Mouse (Mus musculus) granulocyte monocyte progenitor cell, adult 5-6 weeks (primary cell): ENCODE data around the gene Rpa2. TPM values are rescaled to one million over a fixed set of nuclear protein-coding genes. Genes with fewer than 3 reads are reported as not detected.
"Not testable (repeated sequence)": the region's sequence is repeated elsewhere in the genome, so short reads cannot be mapped to it uniquely, and the experiment has no call there.

ENCODE experiments used
- ATAC-seq: replicated peaks from 2 replicates; pipeline ENCODE4 v1.8.0; 2016; ENCODE audit warnings: mild to moderate bottlenecking, moderate TSS enrichment, inconsistent platforms; ENCODE audit not compliant: poor library complexity, severe bottlenecking
- total RNA-seq, 2 experiments: library from RNA; stranded (forward) in 1 of 2; stranded (reverse) in 1 of 2; fragments of 200-712, 200-1000 nt in 1 of 2; fragments of >200 nt in 1 of 2; fragmentation: Nextera tagmentation in 1 of 2; gene quantifications; 2 replicates each; pipeline ENCODE4 v1.2.3; 2014 to 2017

Gene Rpa2
- total RNA-seq, 2 experiments from 2014 or later: 66.8 to 87.0 TPM

GRCm38 (mm10) chr4:132760296-132760695, 7.8 kb upstream of the Rpa2 start:
- peak; percentile 72 for ATAC-seq

GRCm38 (mm10) chr4:132762602-132763001, 5.5 kb upstream of the Rpa2 start:
- ATAC-seq: no peak

DNA sequence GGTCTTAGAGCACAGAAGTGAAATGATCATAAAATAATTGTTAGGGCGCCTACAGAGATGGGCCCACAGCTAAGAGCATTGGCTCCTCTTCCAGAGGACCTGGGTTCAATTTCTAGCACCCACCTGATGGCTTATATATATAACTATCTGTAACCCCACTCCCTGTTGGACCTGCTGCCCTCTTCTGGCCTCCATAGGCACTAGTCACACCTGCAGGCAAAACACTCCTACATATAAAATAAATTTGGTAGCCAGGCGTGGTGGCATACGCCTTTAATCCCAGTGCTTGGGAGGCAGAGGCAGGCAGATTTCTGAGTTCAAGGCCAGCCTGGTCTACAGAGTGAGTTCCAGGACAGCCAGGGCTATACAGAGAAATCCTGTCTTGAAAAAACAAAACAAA, 5.0 kb upstream of the Rpa2 start:
- ATAC-seq: not testable (repeated sequence)

GRCm38 (mm10) chr4:132771776-132772175, 3.6 kb downstream of the Rpa2 start:
- no peak for ATAC-seq

GRCm38 (mm10) chr4:132774905-132775304, 6.8 kb downstream of the Rpa2 start:
- no peak for ATAC-seq

DNA sequence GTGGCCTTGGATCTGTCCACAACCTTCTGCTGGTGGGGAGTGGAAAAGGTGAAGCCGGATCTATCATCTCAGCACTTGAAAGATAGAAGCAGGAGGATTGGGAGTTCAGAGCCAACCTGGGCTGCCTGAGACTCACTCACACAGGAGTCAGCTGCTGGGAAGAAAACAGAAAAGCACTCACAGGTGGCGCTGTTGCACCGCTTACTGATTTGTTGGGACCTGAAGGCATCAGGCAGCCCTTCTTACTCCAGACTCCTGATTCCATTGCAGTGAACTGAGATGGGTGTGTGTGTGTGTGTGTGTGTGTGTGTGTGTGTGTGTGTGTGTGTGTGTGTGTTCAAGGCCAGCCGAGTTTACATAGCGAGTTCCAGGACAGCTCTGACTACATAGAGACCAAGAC, 8.6 kb downstream of the Rpa2 start:
- ATAC-seq: no peak

GRCm38 (mm10) chr4:132778562-132779201, 10.6 kb downstream of the Rpa2 start:
- ATAC-seq: no peak

- ATAC-seq: peak; percentile 95
Observed at GRCm38 (mm10) chr4:132780288-132780687, 12.2 kb downstream of the Rpa2 start.

GRCm38 (mm10) chr4:132783732-132784131, 15.6 kb downstream of the Rpa2 start:
- ATAC-seq: no peak

DNA sequence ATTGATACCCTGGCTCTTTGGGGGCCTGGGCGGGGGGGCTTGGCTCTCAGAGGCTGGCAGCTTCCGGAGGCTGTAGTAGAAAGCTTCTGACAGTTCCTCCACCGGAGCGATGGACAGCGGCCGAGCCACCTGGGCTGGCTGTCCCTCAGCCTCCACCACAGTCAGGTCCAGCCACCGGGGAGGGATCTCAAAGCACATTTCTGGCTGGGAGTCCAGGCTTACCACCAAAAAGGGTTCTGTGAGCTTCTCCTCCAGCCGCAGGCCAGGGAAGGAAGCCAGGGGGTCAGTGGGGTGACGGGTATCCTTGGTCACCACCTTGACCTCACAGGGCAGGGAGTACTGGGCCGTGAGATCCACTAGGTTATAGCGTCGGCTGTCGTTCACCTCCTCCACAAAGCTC, 17.1 kb downstream of the Rpa2 start:
- no peak for ATAC-seq

DNA sequence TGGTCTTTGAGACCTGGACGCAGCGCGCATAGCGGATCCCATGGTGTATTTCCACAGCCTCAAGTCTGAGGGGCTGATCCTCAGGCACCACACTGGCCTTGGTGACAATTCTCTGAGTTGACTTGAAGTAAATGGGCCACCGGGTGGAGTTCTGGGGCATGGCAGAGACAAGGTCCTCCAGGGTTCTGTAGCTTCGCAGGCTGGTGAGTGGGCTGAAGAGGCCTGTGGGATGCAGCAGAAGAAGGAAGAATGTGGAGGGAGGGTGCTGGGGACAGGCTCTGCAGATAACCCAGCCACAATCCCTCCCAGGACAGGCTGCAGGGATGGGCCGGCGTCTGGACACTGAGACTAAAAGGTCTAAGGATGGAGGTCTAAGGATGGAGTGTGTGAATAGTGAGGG, 21.6 kb downstream of the Rpa2 start:
- no peak for ATAC-seq

GRCm38 (mm10) chr4:132793322-132794004, 25.3 kb downstream of the Rpa2 start:
- ATAC-seq: not testable (repeated sequence)

DNA sequence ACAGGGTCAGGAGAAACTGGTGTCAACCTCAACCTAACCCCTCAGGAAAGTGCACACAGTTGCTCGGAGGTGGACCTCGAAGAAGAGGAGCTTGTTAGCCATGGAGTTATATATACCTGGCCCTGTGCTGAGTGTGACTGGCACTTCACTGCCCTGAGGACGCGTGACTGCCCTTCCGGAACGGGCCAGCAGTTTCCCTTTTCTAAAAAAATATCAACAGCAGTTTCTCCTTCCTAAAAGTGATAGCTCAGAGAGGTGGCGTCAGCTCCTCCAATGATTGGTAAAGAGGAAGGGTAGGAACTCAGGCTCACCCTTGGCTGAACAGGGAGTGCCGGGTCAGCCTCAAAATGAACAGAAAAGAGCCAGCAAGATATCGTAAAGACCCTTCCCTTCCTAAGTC, 25.9 kb downstream of the Rpa2 start:
- ATAC-seq: peak; percentile 62

GRCm38 (mm10) chr4:132794760-132795159, 26.6 kb downstream of the Rpa2 start:
- ATAC-seq: peak; percentile 74

GRCm38 (mm10) chr4:132795171-132795570, 27.0 kb downstream of the Rpa2 start:
- peak; percentile 7 for ATAC-seq

DNA sequence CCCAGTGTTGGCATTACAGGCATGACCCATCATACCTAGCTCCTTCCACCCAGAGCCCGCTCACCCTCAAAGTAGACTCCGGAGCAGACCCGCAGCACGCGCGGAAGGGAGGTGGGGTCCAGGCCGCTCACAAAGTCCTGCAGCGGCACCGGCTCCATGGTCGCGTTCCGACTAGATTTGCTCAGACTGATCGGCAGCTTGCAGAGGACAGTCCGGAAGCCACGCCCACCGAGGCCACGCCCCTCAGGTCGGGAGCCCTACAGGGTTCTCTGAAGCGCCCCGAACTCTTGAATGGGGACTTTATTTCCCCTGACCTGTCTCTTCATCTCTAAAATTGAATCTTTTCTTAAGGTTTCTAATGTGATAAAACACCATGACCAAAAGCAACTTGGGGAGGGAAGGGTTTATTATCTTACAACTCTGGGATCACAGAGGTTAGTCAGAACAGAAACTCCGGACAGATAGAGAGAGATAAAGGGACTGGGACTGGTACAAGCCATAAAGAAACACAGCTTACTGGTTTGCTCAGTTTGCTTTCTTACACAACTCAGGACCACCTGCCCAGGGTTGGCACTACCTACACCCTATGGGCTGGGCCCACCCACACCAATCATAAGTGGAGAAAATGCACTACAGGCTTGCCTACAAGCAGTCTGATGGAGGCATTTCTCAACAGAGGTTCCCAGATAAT, 28.2 kb downstream of the Rpa2 start, which contains the start of gene Themis2:
Gene Themis2 (minus strand): TSS at position 192 of the 691 bp plus-strand sequence.
- ATAC-seq: peak; percentile 52

- no peak for ATAC-seq
Observed at GRCm38 (mm10) chr4:132797461-132797860, 29.3 kb downstream of the Rpa2 start.

- 0 out of 2 replicates have a peak, but pooled peaks have one; percentile 15 for ATAC-seq
Observed at GRCm38 (mm10) chr4:132798028-132798427, 29.9 kb downstream of the Rpa2 start.

DNA sequence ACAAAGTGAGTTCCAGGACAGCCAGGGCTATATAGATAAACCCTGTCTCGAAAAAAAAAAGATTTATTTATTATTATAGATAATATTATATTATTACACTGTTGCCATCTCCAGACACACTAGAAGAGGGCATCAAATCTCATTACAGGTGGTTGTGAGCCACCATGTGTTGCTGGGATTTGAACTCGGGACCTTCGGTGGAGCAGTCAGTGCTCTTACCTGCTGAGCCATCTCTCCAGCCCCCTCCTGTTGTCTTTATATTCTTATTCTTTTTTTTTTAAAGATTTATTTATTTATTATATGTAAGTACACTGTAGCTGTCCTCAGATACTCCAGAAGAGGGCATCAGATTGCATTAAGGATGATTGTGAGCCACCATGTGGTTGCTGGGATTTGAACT, 30.5 kb downstream of the Rpa2 start:
- ATAC-seq: not testable (repeated sequence)

- ATAC-seq: no peak
Observed at GRCm38 (mm10) chr4:132799845-132800244, 31.7 kb downstream of the Rpa2 start.
